Mouse (Mus musculus) midbrain, embryonic 13.5 days (tissue): ENCODE measurements at regions not wholly inside any gene's neighbourhood (a gene's known extent, or its start where the extent isn't known, plus 50 kb on each side); places are given as distances from the start of the nearest gene placed in this dataset.
"Not testable (repeated sequence)": the region's sequence is repeated elsewhere in the genome, so short reads cannot be mapped to it uniquely, and the experiment has no call there.

Experiments
- ATAC-seq: fragments of 200-750 bp; cut with Nextera tagmentation; 2 replicates; pipeline ENCODE4 v1.8.0; 2017; ENCODE audit warnings: mild to moderate bottlenecking, moderate TSS enrichment, moderate library complexity
- H3K27ac ChIP-seq: fragments of 300-500 bp; sonication (generic); 2 replicates; pipeline ENCODE4 v1.5.1; 2015; ENCODE audit warnings: inconsistent platforms, mild to moderate bottlenecking, moderate library complexity
- H3K27me3 ChIP-seq: fragments of 300-500 bp; sonication (generic); 2 replicates; pipeline ENCODE4 v1.6.1; 2015; ENCODE audit warnings: mild to moderate bottlenecking, inconsistent platforms
- H3K36me3 ChIP-seq: fragments of 300-500 bp; sonication (generic); 2 replicates; pipeline ENCODE4 v1.6.1; 2015; ENCODE audit warnings: mild to moderate bottlenecking, inconsistent platforms
- H3K4me1 ChIP-seq: fragments of 300-500 bp; sonication (generic); replicated peaks from 2 replicates; pipeline ENCODE4 v1.6.1; 2015; ENCODE audit warnings: inconsistent platforms
- H3K4me2 ChIP-seq: fragments of 300-500 bp; sonication (generic); replicated peaks from 2 replicates; pipeline ENCODE4 v1.6.1; 2015; ENCODE audit warnings: moderate library complexity, mild to moderate bottlenecking, inconsistent platforms
- H3K4me3 ChIP-seq: fragments of 300-500 bp; sonication (generic); replicated peaks from 2 replicates; pipeline ENCODE4 v1.5.1; 2015; ENCODE audit warnings: mild to moderate bottlenecking, inconsistent platforms
- H3K9ac ChIP-seq: fragments of 300-500 bp; sonication (generic); replicated peaks from 2 replicates; pipeline ENCODE4 v1.6.1; 2015; ENCODE audit warnings: mild to moderate bottlenecking, inconsistent platforms
- H3K9me3 ChIP-seq: fragments of 300-500 bp; sonication (generic); 2 replicates; pipeline ENCODE4 v1.6.1; 2016; ENCODE audit warnings: mild to moderate bottlenecking, inconsistent platforms
- WGBS: fragments of 180-500 bp; shearing (Covaris S2); methylation state at CpG from one replicate; pipeline ENCODE4 v1.1.7; 2015; 5-methylcytosine and 5-hydroxymethylcytosine counted together

GRCm38 (mm10) chr11:113155515-113155914 lies 373.5 kb downstream of the Sox9 start:
- no peak overlapping the region for H3K4me2 ChIP-seq
- 82% methylated on average over 6 of the region's 6 CpGs for WGBS
- no peak overlapping the region for H3K27ac ChIP-seq
- no peaks in the 10 kb centered on the region for H3K27me3 ChIP-seq
- H3K9me3 ChIP-seq, result no peaks in the 10 kb centered on the region
- H3K4me3 ChIP-seq, result no peak overlapping the region
- peaks cover 19% of the 10 kb centered on the region for H3K4me1 ChIP-seq
- H3K9ac ChIP-seq, result no peak overlapping the region
- 0 out of 2 replicates have a peak, but pooled peaks cover 1% of the 10 kb centered on the region for H3K36me3 ChIP-seq
- no peak for ATAC-seq

GRCm38 (mm10) chr11:113163941-113164340 lies 381.9 kb downstream of the Sox9 start:
- 16% methylated on average over 3 of the region's 3 CpGs for WGBS
- H3K36me3 ChIP-seq, result no peaks in the 10 kb centered on the region
- no peak overlapping the region for H3K4me2 ChIP-seq
- H3K27me3 ChIP-seq, result peaks cover 14% of the 10 kb centered on the region; the same call in 1 of the 2 replicates
- peaks cover 57% of the 10 kb centered on the region for H3K4me1 ChIP-seq
- H3K4me3 ChIP-seq, result no peak overlapping the region
- 0 out of 2 replicates have a peak overlapping the region, but pooled peaks have one; percentile 19 for H3K9ac ChIP-seq
- no peaks in the 10 kb centered on the region for H3K9me3 ChIP-seq
- no peak overlapping the region for H3K27ac ChIP-seq
- ATAC-seq, result no peak

GRCm38 (mm10) chr11:113164510-113164909 lies 382.5 kb downstream of the Sox9 start:
- WGBS, result 8% methylated on average over 10 of the region's 10 CpGs
- peaks cover 14% of the 10 kb centered on the region; the same call in 1 of the 2 replicates for H3K27me3 ChIP-seq
- 0 out of 2 replicates have a peak overlapping the region, but pooled peaks have one; percentile 49 for H3K9ac ChIP-seq
- H3K27ac ChIP-seq, result no peak overlapping the region
- H3K36me3 ChIP-seq, result no peaks in the 10 kb centered on the region
- H3K4me1 ChIP-seq, result peaks cover 55% of the 10 kb centered on the region
- peak overlapping the region; percentile 61 for H3K4me2 ChIP-seq
- no peak for ATAC-seq
- peak overlapping the region; percentile 34 for H3K4me3 ChIP-seq
- H3K9me3 ChIP-seq, result no peaks in the 10 kb centered on the region

- peak overlapping the region; percentile 49; the same call in 1 of the 2 replicates for H3K9ac ChIP-seq
- peak; percentile 72 for ATAC-seq
- H3K36me3 ChIP-seq, result no peaks in the 10 kb centered on the region
- peak overlapping the region; percentile 34 for H3K4me3 ChIP-seq
- peaks cover 55% of the 10 kb centered on the region for H3K4me1 ChIP-seq
- 7% methylated on average over 23 of the region's 23 CpGs for WGBS
- H3K27ac ChIP-seq, result 0 out of 2 replicates have a peak overlapping the region, but pooled peaks have one; percentile 41
- peak overlapping the region; percentile 61 for H3K4me2 ChIP-seq
- H3K27me3 ChIP-seq, result peaks cover 14% of the 10 kb centered on the region; the same call in 1 of the 2 replicates
- no peaks in the 10 kb centered on the region for H3K9me3 ChIP-seq
Measured at GRCm38 (mm10) chr11:113165069-113165795, 383.2 kb downstream of the Sox9 start.

GRCm38 (mm10) chr11:113166517-113166916 lies 384.5 kb downstream of the Sox9 start:
- H3K4me1 ChIP-seq, result peaks cover 62% of the 10 kb centered on the region
- no peaks in the 10 kb centered on the region for H3K9me3 ChIP-seq
- H3K27me3 ChIP-seq, result peaks cover 14% of the 10 kb centered on the region; the same call in 1 of the 2 replicates
- ATAC-seq, result no peak
- no peaks in the 10 kb centered on the region for H3K36me3 ChIP-seq
- H3K9ac ChIP-seq, result no peak overlapping the region
- H3K27ac ChIP-seq, result no peak overlapping the region
- 83% methylated on average over 4 of the region's 4 CpGs for WGBS
- H3K4me2 ChIP-seq, result no peak overlapping the region
- no peak overlapping the region for H3K4me3 ChIP-seq

- Histone ChIP-seq H3K9ac (peak overlapping the region; percentile 37), H3K4me3 (peak overlapping the region; percentile 46), H3K4me1 (peaks cover 36% of the 10 kb centered on the region), H3K27me3 (0 out of 2 replicates have a peak, but pooled peaks cover 14% of the 10 kb centered on the region), H3K36me3 (no peaks in the 10 kb centered on the region), H3K9me3 (no peaks in the 10 kb centered on the region), H3K27ac (peak overlapping the region; percentile 62), H3K4me2 (peak overlapping the region; percentile 61)
- WGBS, result 26% methylated on average over 16 of the region's 16 CpGs
- peak; percentile 74 for ATAC-seq
Measured at GRCm38 (mm10) chr11:113172497-113173140, 390.6 kb downstream of the Sox9 start.

GRCm38 (mm10) chr11:113173317-113173716 lies 391.3 kb downstream of the Sox9 start:
- H3K27me3 ChIP-seq, result peaks cover 16% of the 10 kb centered on the region; the same call in 1 of the 2 replicates
- H3K9me3 ChIP-seq, H3K9ac ChIP-seq, ATAC-seq, H3K36me3 ChIP-seq, H3K27ac ChIP-seq: not testable (repeated sequence)
- 41% methylated on average over 12 of the region's 12 CpGs for WGBS
- H3K4me3 ChIP-seq, result peak overlapping the region; percentile 31
- peaks cover 37% of the 10 kb centered on the region for H3K4me1 ChIP-seq
- peak overlapping the region; percentile 48 for H3K4me2 ChIP-seq

GRCm38 (mm10) chr11:113174011-113174507 lies 392.0 kb downstream of the Sox9 start:
- H3K4me3 ChIP-seq, result no peak overlapping the region
- ATAC-seq, result peak; percentile 38; the same call in 1 of the 2 replicates
- 46% methylated on average over 5 of the region's 5 CpGs for WGBS

GRCm38 (mm10) chr11:113175323-113175722 lies 393.3 kb downstream of the Sox9 start:
- no peak overlapping the region for H3K27ac ChIP-seq
- no peak for ATAC-seq
- peaks cover 35% of the 10 kb centered on the region for H3K27me3 ChIP-seq
- no peak overlapping the region for H3K9ac ChIP-seq
- 35% methylated on average over 6 of the region's 6 CpGs for WGBS
- H3K4me3 ChIP-seq, result no peak overlapping the region
- no peaks in the 10 kb centered on the region for H3K9me3 ChIP-seq
- no peaks in the 10 kb centered on the region for H3K36me3 ChIP-seq
- peaks cover 40% of the 10 kb centered on the region for H3K4me1 ChIP-seq
- H3K4me2 ChIP-seq, result no peak overlapping the region

More at GRCm38 (mm10) chr11:113174011-113174507, 392.0 kb downstream of the Sox9 start:
- Histone ChIP-seq H3K4me1 (peaks cover 45% of the 10 kb centered on the region), H3K27ac (peak overlapping the region; percentile 70), H3K9ac (no peak overlapping the region), H3K27me3 (peaks cover 24% of the 10 kb centered on the region), H3K4me2 (no peak overlapping the region), H3K9me3 (no peaks in the 10 kb centered on the region), H3K36me3 (no peaks in the 10 kb centered on the region)

GRCm38 (mm10) chr11:113176183-113176582 lies 394.2 kb downstream of the Sox9 start:
- 27% methylated on average over 7 of the region's 7 CpGs for WGBS
- no peak overlapping the region for H3K4me3 ChIP-seq
- H3K4me1 ChIP-seq, result peaks cover 34% of the 10 kb centered on the region

GRCm38 (mm10) chr11:113178375-113178774 lies 396.4 kb downstream of the Sox9 start:
- Histone ChIP-seq H3K36me3 (no peaks in the 10 kb centered on the region), H3K4me3 (no peak overlapping the region), H3K9ac (no peak overlapping the region), H3K9me3 (no peaks in the 10 kb centered on the region), H3K4me2 (no peak overlapping the region), H3K4me1 (peaks cover 43% of the 10 kb centered on the region), H3K27me3 (peaks cover 48% of the 10 kb centered on the region), H3K27ac (no peak overlapping the region)
- 86% methylated on average over 7 of the region's 7 CpGs for WGBS
- ATAC-seq, result no peak

More at GRCm38 (mm10) chr11:113176183-113176582, 394.2 kb downstream of the Sox9 start:
- Histone ChIP-seq H3K27ac (no peak overlapping the region), H3K9me3 (no peaks in the 10 kb centered on the region), H3K27me3 (peaks cover 39% of the 10 kb centered on the region), H3K4me2 (no peak overlapping the region), H3K36me3 (no peaks in the 10 kb centered on the region), H3K9ac (no peak overlapping the region)
- ATAC-seq, result no peak

GRCm38 (mm10) chr11:113180008-113180407 lies 398.0 kb downstream of the Sox9 start:
- peaks cover 48% of the 10 kb centered on the region for H3K27me3 ChIP-seq
- no peak overlapping the region for H3K9ac ChIP-seq
- WGBS, result 79% methylated on average over 14 of the region's 14 CpGs
- H3K27ac ChIP-seq, result no peak overlapping the region
- no peak overlapping the region for H3K4me2 ChIP-seq
- no peaks in the 10 kb centered on the region for H3K36me3 ChIP-seq
- no peak overlapping the region for H3K4me3 ChIP-seq
- no peak for ATAC-seq
- peaks cover 48% of the 10 kb centered on the region for H3K4me1 ChIP-seq
- no peaks in the 10 kb centered on the region for H3K9me3 ChIP-seq
